Mouse (Mus musculus): ENCODE measurements at regions not wholly inside any gene's neighbourhood (a gene's known extent, or its start where the extent isn't known, plus 50 kb on each side); places are given as distances from the start of the nearest gene placed in this dataset.
A peak's percentile ranks its signal among the peaks of the same experiment; 100 is the strongest.

DNA sequence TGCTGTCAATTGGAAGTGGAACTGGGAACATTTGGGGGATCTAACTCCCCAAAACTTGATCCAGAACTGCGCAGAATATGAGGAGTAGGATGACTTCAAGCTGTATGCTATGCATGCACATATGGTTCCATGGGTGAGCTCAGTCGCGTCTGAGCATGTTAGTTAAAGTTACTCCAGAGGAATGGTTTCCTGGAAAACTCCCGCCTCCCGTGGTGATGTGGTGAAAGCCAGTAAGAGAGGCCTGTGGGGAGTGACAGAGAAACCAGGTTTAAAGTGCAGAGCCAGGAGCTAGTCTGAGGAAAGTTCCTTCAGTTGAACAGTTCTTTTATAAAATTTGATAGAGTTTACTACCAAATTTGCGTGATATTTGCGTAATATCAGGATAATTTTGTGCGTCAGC is 73.1 kb upstream of the Haao start:
- peak in 1 of 2 experiments; percentile 33 for DNase-seq

DNA sequence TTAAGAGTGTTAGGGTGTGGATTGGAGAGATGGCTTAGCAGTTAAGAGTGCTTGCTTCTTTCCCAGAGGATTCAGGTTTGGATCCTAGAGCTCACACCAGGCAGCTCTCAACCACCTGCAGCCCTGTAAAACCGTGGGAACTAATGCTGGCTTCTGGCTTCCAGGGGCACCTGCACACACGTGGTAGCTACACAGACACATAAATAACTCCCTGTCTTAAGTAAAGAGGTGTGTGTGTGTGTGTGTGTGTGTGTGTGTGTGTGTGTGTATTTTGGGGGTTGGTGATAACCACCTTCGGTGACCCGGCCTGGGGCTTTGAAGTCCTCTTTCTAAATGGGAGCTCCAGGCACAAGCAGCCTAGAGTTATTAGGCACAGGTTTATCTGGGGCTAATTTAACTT is 72.5 kb upstream of the Haao start:
- DNase-seq: no peak

DNA sequence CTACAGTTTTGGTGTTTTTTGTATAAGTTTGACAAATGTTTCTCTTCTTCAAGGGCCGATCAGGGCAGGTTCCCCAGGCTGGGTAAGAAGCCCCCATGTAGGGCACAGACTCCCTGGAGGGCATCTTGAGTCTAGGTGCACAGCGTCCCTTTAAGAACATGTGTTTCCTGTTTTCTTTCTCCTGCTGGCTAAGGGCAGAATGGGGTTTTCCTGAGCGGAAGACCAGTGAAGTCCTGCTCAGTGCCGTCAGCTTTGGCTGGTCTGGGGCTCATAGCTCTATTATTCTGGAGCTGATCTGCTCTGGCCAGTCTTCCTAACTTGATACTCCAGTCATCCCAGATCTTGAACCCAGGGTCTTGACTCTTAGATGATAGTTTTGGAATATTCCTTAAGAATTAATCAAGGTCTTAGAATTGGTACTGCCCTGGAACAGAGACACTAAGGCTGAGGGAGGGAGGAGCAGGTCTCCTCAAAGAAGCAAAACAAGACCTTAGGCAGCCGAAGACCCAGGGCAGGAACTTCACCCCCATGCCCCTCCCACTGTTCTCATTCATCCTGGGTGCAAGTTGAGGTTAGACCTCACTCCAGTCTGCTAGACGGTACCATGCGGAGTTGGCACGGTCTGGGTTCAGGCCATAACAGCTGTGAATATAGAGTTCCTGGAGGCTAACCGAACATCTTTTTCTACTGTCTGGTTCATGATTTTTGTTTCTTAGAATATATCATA is 70.8 kb upstream of the Haao start:
- peak; percentile 47 to 66 for DNase-seq

DNA sequence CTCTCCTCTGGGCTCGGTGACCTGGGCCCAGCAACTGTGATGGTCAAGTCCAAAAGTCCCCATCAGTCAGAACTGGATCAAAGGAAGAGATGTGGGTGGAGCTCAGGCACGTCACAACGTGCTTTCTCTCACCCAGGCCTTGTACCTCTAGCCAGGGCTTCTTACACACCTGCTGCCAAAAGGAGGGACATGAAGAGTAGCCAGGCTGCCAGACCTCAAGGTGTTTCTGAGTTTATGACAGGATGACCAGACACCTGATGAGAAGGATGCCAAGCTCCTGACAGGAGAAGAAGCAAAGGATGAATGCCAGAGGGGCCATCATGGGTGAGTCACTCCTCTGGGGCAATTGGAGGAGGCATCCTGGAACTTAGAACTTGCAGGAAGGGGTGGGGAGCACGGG is 70.0 kb upstream of the Haao start:
- DNase-seq: no peak

DNA sequence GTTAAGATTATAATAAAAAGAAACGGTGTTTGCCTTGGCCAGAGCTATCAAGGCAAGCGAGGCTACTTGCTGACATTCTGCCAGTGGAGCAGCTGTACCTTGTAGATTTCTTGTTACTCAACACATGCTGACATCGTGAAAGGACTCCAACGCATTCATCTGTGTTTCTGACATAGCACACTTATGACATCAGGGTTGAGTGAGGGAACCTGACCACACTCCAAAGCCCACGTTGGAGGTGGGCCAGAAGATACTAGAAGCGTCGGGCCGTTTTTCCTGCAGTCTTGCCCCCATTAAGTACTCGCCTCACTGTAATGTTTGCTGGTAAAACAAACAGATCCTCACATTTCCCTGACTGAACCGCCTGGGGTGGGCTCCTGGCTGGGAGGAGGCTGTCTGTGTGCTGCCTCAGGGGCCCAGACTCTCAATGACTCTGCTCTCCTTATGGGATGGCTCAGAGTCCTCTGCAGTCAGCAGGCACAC is 69.0 kb upstream of the Haao start:
- DNase-seq: peak; percentile 55 to 67

DNA sequence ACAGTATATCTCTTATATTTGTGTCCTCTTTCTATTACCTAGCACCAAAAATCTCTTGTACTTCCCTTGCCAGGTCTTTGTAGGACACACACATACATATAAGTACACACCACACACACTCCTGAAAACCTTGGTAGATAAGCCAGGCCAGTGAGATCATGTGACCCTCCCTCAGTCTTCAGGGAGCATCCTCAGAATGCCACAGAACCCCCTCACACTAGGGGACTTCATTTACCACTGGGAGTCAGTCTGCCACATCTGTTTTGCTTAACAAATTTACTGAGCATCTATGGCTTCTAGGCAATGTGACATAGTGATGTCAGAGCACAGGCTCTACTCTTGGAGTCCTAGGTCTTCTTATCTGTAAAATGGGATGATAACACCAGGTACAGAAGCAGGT is 67.3 kb upstream of the Haao start:
- DNase-seq: no peak

DNA sequence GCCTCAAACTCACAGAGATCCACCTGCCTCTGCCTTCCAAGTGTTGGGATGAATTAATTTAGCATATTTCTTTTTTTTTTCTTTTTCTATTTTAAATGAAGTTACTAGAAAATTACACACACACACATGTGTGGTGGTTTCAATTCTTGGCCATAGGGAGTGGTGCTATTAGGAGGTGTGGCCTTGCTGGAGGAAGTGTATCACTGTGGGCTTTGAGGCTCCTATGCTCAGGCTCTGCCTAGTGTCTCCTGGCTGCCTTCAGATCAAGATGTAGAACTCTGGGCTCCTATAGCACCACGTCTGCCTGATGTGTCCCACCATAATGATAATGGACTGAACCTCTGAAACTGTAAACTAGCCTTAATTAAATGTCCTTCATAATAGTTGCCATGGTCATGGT is 66.8 kb upstream of the Haao start:
- DNase-seq: no peak

DNA sequence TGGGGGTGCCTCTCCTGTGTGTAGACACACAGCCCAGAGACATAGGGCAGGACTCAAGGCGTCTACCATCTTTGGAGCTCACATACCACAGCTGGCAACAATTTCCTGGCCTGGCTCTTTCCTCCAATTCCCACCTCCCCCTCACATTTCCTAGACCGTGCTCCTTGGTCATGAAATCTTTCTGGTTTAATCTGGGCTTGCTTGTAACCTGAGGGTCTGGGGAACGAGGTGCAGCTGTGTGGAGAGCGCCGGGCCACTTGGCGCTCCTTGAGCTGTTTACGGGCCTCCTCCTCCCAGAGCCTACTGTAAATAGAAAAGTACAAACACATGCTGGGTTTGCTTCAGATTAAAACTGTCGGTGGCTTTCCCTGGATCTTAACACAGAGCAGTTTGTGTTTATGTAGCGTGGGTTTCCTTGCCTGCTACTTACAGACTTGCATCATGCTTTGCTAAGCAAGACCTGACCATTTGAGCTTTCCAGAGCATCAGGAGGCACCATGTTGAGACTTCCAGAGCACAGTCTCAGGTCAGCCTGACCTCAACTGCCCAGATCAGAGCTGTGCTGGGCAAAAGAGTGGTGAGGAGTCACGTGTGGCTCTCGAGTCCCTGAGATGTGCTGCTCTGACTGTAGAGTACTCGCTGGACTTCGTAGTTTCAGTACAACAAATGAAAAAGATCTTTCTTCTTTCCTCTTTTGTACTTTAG is 66.1 kb upstream of the Haao start:
- no peak for DNase-seq

DNA sequence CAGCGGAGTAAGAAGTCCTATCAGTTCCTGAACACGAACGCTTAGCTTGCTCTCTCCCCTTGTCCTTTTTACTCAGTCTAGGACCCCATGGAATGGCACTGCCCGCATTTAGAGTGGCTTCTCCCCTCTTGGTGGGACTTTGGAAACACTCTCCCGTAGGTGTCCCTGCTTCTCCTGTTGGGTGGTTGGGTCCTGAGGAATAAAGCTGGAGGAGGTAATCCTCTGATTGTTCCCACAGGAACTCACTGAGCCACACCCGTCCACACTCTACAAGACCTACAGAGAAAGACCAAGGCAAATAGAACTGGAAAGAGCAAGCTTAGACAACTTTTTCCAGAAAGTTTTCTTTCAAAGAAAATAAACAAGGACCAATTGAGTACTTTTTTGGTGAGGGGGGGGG is 64.7 kb upstream of the Haao start:
- no peak for DNase-seq

DNA sequence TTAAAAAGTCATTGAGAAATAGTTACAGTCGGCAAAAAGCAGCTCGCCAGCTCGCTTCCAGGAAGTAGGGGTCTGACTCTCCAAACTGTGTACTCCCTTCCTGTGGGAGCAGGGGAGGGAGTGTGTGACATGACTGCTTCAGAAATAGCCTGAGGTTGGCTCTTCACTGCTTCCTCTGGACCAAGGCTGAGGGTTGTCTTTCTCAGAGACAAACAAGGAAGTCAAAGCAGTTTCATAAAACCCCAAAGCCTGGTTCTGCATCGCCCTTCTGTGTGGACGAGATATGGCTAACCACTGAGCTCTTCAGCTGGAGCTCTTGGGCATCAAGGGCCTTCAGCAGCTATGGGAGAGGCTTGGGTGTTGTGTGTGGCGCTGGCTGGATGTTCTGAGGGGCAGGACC is 61.0 kb upstream of the Haao start:
- DNase-seq: peak in 1 of 2 experiments; percentile 68

DNA sequence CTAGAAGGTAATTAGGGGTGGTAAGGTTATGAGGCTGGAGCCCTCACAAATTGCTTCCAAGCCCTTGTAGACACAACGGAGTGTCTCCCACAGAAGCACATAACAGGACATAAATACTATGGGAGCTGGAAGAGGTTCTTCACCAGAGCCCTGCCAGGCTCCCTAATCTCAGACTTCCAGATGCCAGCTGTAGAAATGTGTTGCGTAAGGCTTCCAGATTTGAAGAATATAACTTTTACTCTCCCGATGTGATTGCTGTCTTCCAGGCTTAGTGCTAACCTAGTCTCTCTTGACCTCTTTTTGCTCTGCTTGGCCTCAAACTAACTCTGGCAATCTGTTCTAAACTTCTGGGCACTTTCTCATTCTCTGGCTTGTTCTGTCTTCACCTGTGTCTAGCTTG is 59.8 kb upstream of the Haao start:
- DNase-seq: no peak

DNA sequence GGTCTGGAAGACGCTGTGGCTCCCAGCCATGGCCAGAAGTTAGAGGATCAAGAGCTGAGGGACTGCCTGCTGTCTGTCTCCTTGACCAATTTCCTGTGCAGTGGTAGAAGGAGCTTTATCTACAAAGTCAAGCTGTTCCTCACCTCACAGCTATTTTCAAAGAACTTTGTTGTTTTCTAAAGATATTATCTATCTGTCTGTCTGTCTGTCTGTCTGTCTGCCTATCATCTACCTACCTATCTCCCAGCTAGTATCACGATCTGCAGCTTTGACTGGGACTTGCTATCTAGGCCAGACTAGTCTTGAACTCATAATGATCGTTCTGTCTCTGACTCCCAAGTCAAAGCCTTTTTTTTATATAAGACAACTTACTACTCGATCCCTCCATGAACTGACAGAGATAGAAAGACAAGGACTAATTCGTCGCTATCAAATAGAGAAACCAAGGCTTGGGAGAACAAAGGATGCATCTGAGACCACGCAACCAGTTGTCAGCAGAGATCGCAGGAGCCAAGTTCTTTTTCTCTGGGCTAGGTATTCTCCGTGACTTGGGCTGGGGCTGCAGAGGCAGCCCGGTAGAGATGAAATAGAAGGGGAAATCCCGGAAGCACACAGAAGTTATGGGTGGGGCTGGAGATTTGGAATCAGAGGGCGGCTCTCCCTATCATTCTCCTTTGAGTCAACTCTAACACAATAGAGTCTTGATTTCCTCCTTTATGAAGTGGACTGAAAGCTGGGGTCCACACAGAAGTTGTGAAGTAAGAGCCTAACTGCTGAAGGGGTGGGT is 59.2 kb upstream of the Haao start:
- no peak for DNase-seq

DNA sequence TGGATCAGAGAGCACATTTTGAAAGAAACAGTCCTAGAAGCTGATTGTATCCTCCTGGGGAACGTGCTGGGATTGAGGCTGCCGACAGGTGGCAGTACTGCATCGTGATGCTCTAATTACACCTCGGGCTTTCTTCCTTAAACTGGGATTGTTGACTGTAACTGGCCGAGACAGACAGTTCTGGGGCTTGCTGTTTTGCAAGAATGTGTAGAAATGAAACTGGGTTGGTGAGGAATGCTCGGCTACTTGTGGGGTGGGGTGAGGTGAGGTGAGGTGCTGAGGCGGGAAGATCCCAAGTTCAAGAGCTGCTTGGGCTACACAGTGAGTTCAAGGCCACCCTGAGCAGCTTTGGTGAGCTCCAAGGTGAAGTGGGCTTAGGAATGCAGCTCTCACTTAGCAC is 55.7 kb upstream of the Haao start:
- peak; percentile 77 to 82 for DNase-seq

DNA sequence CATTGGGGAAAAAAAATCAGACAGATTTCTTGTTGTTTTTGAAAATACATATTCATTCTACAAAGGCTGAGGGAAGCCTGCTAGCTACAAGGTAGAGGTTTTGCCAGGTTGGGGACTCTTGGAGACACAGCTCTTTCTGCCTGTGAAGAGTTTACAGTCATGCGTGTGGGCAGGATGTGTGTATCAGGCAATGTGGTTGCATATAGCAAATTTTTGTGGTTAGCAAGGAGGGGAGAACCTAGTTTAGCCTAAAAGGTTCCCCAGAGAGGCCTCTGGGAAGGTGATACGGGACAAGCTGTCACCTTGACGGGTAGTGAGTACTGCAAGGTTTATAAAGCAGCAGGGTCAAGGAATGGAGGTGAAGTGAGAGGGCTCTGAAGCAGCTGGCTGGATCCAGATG is 54.8 kb upstream of the Haao start:
- no peak for DNase-seq

DNA sequence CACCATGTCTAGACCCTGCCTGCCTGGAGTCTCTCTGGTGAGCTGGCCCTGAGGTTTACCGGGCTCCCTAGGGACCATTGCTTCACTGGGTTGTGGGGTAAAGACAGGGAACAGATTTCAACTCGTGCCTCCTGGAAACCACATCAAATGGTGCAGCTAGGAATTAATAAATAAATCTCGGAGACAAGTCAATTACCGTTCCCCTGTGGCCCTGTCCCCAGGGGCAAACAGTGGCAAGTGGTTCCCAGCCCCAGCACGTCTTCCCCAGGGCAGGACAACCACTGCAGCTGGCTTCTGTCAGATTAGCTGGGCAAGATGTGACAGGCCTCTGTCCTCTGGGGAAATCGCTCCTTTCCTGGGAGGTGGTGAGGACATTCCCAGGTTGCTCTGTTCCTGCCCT is 54.3 kb upstream of the Haao start:
- peak in 1 of 2 experiments; percentile 43 for DNase-seq

DNA sequence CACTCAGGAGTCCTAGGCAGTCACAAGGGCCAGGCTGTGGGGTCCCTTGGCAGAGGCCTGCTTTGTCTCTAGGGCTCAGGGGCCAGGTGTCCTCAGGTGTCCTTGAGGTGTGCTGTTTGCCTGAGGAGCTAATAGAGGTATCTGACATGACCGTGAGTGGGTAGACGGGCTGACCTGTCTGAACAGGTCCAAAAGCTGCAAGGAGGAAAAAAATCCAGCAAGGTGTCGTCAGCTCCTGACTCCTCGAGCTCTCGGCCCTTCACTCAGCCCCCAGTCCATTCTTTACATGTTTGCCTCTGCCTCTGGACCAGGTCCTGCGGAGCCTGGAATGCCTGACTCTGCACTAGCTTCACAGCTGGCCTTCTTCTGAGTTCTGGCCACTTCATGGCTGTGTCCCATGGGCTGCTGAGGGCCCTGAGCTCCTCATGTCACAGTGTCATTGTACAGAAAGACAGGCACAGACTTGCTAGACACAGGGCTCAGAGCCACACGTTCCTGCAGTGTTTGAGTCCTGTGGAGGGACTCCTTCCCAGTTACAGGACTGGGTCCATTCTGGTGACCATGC is 51.9 kb upstream of the Haao start:
- DNase-seq: peak in 1 of 2 experiments; percentile 35

DNA sequence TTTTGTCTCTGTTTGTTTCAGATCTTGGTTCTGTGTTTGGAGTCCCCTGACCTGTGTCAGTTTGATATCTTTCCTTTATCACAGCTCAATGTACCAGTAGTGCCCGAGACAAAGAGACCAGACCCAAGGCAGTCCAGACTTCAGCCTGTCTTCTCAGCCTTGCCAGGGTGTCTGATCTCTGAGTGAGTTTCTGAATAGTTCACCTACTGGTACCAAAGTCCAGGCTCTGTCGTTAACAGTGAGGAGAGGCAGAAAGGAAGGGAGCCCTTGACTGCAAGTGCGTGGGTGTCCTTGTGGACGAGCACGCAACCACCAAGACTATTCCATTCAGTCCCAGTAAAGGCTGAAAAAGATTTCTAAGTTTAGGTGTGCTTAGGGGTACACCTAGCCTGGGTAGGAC is 50.8 kb upstream of the Haao start:
- peak; percentile 30 to 47 for DNase-seq

All from kidney, postnatal 25 days (tissue).